ENCODE assay signal across 8 mouse cellular contexts in genomic region chr19:44407341-44408222, GRCm38 (mm10). TPM values are rescaled to one million over a fixed set of nuclear protein-coding genes. Genes with fewer than 3 reads are reported as not detected.
DNase-seq lines count a peak whose midpoint lies in the region; ATAC-seq lines count a peak whose summit lies in the region.

Gene Scd1, minus strand, starts transcription at chr19:44407879.

- peak; percentile 10 for DNase-seq in thymus, postnatal 14 days
- DNase-seq in thymus, postnatal 25 days = no peak
- peak; percentile 84 for DNase-seq in embryo, embryonic 9.5 days (ENCODE audit: extremely low spot score)
- peak; percentile 30 to 59 for DNase-seq in gastrocnemius, postnatal 4 days (ENCODE audit: low spot score in 2 of 2)
- DNase-seq in left cerebral cortex, postnatal 25 days (ENCODE audit: low spot score in 2 of 2) = peak; percentile 75 to 89
- peak; percentile 96 for DNase-seq in midbrain, embryonic 11.5 days (ENCODE audit: low spot score, missing footprints)
- peak; percentile 50 for DNase-seq in spleen, adult 12 weeks (ENCODE audit: low spot score)

- H3K27ac ChIP-seq in intestine, embryonic 16.5 days (ENCODE audit: low read length) = peak within 1 kb of the TSS; percentile 46
- H3K27ac ChIP-seq in midbrain, embryonic 11.5 days (ENCODE audit: low read depth, low read length) = peak within 1 kb of the TSS; percentile 74

- H3K9me3 ChIP-seq in intestine, embryonic 16.5 days (ENCODE audit: control insufficient read depth, low read length) = no peaks in the 10 kb centered on the region
- no peaks in the 10 kb centered on the region for H3K9me3 ChIP-seq in midbrain, embryonic 11.5 days (ENCODE audit: control insufficient read depth, low read length)

- no peaks in the 10 kb centered on the region for H3K27me3 ChIP-seq in intestine, embryonic 16.5 days (replicated peaks; ENCODE audit: control insufficient read depth, insufficient read depth, low read length)
- H3K27me3 ChIP-seq in midbrain, embryonic 11.5 days (ENCODE audit: control insufficient read depth, insufficient read depth, low read length) = no peaks in the 10 kb centered on the region

- peak; percentile 90 for ATAC-seq in intestine, embryonic 16.5 days
- ATAC-seq in midbrain, embryonic 11.5 days (ENCODE audit: low FRiP score) = peak; percentile 97

- no peaks in the 10 kb centered on the region for H3K36me3 ChIP-seq in intestine, embryonic 16.5 days (ENCODE audit: control insufficient read depth, insufficient read depth, low read length)
- H3K36me3 ChIP-seq in midbrain, embryonic 11.5 days (ENCODE audit: control insufficient read depth, insufficient read depth, low read length) = no peaks in the 10 kb centered on the region

- WGBS in intestine, embryonic 16.5 days = 1% methylated on average over 34 of the region's 35 CpGs
- under 1% methylated on average over 34 of the region's 35 CpGs for WGBS in midbrain, embryonic 11.5 days

- intact Hi-C loops in left cerebral cortex, postnatal 25 days (cut with DNase I) = loop anchor here (1.0 kb wide), 1 partner anchor 113 kb away; no protein-coding TSS in a partner anchor

- peaks cover 6% of the 10 kb centered on the region; the same call in 1 of the 2 replicates for H3K4me1 ChIP-seq in intestine, embryonic 16.5 days (ENCODE audit: control insufficient read depth, insufficient read depth, low read length)
- peaks cover 16% of the 10 kb centered on the region for H3K4me1 ChIP-seq in midbrain, embryonic 11.5 days (ENCODE audit: control insufficient read depth, insufficient read depth, low read length)

- H3K4me2 ChIP-seq in intestine, embryonic 16.5 days (ENCODE audit: low read depth, low read length) = peak within 1 kb of the TSS; percentile 83
- H3K4me2 ChIP-seq in midbrain, embryonic 11.5 days = peak within 1 kb of the TSS; percentile 92

- peak within 1 kb of the TSS; percentile 64 for H3K9ac ChIP-seq in intestine, embryonic 16.5 days (ENCODE audit: low read depth, low read length)
- peak within 1 kb of the TSS; percentile 72 for H3K9ac ChIP-seq in midbrain, embryonic 11.5 days (ENCODE audit: low read length)

- peak within 1 kb of the TSS; percentile 55 for H3K4me3 ChIP-seq in intestine, embryonic 16.5 days (ENCODE audit: low read length)
- H3K4me3 ChIP-seq in midbrain, embryonic 11.5 days (ENCODE audit: low read depth, low read length) = peak within 1 kb of the TSS; percentile 54

RNA-seq across cellular contexts. Expression of gene Scd1, which starts in this region (rescaled TPM):
- 10 to 100 TPM; 26.1 to 33.2 TPM for total RNA-seq in gastrocnemius, postnatal 4 days (2021)
- polyA plus RNA-seq in intestine, embryonic 16.5 days (2015; fragmentation: Nextera tagmentation; extraction: Ambion mirVana) = 5.5 and 5.7 TPM in 2 replicates
- total RNA-seq in left cerebral cortex, postnatal 25 days (2021) = 100 to 1,000 TPM; 148 to 162 TPM
- 16.0 and 17.4 TPM in 2 replicates for polyA plus RNA-seq in midbrain, embryonic 11.5 days (2014; fragmentation: Nextera tagmentation; extraction: Ambion mirVana)

Comparison
In these comparisons a context has a peak if more than half of its experiments do, and no peak if none do; other contexts are left out.
1. RNA of gene Scd1 (total RNA-seq): 148 to 162 TPM in left cerebral cortex, postnatal 25 days; 26.1 to 33.2 TPM in gastrocnemius, postnatal 4 days; every median in the first group is over 4 times any median in the second.